Mouse (Mus musculus) E14TG2a.4 (cell line): ENCODE results near the gene Plekhm3.

ENCODE experiments used
- H3K27me3 ChIP-seq: 2 replicates; pipeline ENCODE4 v1.6.1; 2014; ENCODE audit warnings: low read length, control low read depth; ENCODE audit not compliant: insufficient read depth
- H3K36me3 ChIP-seq: 2 replicates; pipeline ENCODE4 v1.6.1; 2014; ENCODE audit warnings: low read length, control low read depth; ENCODE audit not compliant: insufficient read depth
- H3K4me1 ChIP-seq: replicated peaks from 2 replicates; pipeline ENCODE4 v1.6.1; 2014; ENCODE audit warnings: low read depth, low read length, control low read depth
- H3K4me3 ChIP-seq: replicated peaks from 2 replicates; pipeline ENCODE4 v1.5.1; 2014; ENCODE audit warnings: mild to moderate bottlenecking, low read length
- H3K9me3 ChIP-seq: 2 replicates; pipeline ENCODE4 v1.6.1; 2014; ENCODE audit warnings: low read length, control low read depth
- CTCF ChIP-seq: conservative IDR thresholded peaks from 2 replicates; pipeline ENCODE4 v1.5.1; 2014; ENCODE audit warnings: low read length
- NANOG ChIP-seq: IDR thresholded peaks from 2 replicates; pipeline ENCODE4 v1.6.1; 2014; ENCODE audit warnings: borderline replicate concordance, low read length, mixed read lengths
- POU5F1 ChIP-seq: IDR thresholded peaks from 2 replicates; pipeline ENCODE4 v1.6.1; 2014; ENCODE audit warnings: low read length, borderline replicate concordance

Plekhm3 gene

GRCm38 (mm10) chr1:64817709-64818108 lies 138.9 kb downstream of the Plekhm3 start:
- H3K9me3 ChIP-seq = no peaks in the 10 kb centered on the region
- no peak overlapping the region for H3K4me3 ChIP-seq
- no peaks in the 10 kb centered on the region for H3K36me3 ChIP-seq
- H3K4me1 ChIP-seq = no peaks in the 10 kb centered on the region
- TF ChIP-seq CTCF (no peak), NANOG (no peak), POU5F1 (no peak)
- H3K27me3 ChIP-seq = no peaks in the 10 kb centered on the region

- no peak for TF ChIP-seq CTCF
- no peak for TF ChIP-seq NANOG
- no peak for TF ChIP-seq POU5F1
- no peaks in the 10 kb centered on the region for H3K4me1 ChIP-seq
- no peaks in the 10 kb centered on the region for H3K36me3 ChIP-seq
- no peak overlapping the region for H3K4me3 ChIP-seq
- H3K27me3 ChIP-seq = no peaks in the 10 kb centered on the region
- H3K9me3 ChIP-seq = no peaks in the 10 kb centered on the region
Measured at GRCm38 (mm10) chr1:64813182-64813581, 143.4 kb downstream of the Plekhm3 start.

GRCm38 (mm10) chr1:64811956-64812355 lies 144.7 kb downstream of the Plekhm3 start:
- no peaks in the 10 kb centered on the region for H3K4me1 ChIP-seq
- TF ChIP-seq NANOG (no peak), CTCF (no peak), POU5F1 (no peak)
- no peaks in the 10 kb centered on the region for H3K27me3 ChIP-seq
- no peaks in the 10 kb centered on the region for H3K9me3 ChIP-seq
- H3K4me3 ChIP-seq = no peak overlapping the region
- no peaks in the 10 kb centered on the region for H3K36me3 ChIP-seq

GRCm38 (mm10) chr1:64809085-64809484 lies 147.5 kb downstream of the Plekhm3 start:
- H3K36me3 ChIP-seq = no peaks in the 10 kb centered on the region
- no peaks in the 10 kb centered on the region for H3K27me3 ChIP-seq
- no peak overlapping the region for H3K4me3 ChIP-seq
- TF ChIP-seq NANOG = no peak
- TF ChIP-seq CTCF = no peak
- TF ChIP-seq POU5F1 = no peak
- no peaks in the 10 kb centered on the region for H3K9me3 ChIP-seq
- H3K4me1 ChIP-seq = peaks cover 6% of the 10 kb centered on the region

GRCm38 (mm10) chr1:64807766-64808165 lies 148.9 kb downstream of the Plekhm3 start:
- Histone ChIP-seq H3K4me3 (no peak overlapping the region), H3K27me3 (no peaks in the 10 kb centered on the region), H3K9me3 (no peaks in the 10 kb centered on the region), H3K4me1 (peaks cover 19% of the 10 kb centered on the region), H3K36me3 (no peaks in the 10 kb centered on the region)
- TF ChIP-seq CTCF (no peak), POU5F1 (no peak), NANOG (no peak)

GRCm38 (mm10) chr1:64805217-64805616 lies 151.4 kb downstream of the Plekhm3 start:
- TF ChIP-seq CTCF (no peak), POU5F1 (no peak), NANOG (no peak)
- Histone ChIP-seq H3K4me3 (no peak overlapping the region), H3K4me1 (peaks cover 19% of the 10 kb centered on the region), H3K36me3 (no peaks in the 10 kb centered on the region), H3K9me3 (no peaks in the 10 kb centered on the region), H3K27me3 (no peaks in the 10 kb centered on the region)

- H3K27me3 ChIP-seq = no peaks in the 10 kb centered on the region
- TF ChIP-seq NANOG (no peak), CTCF (no peak), POU5F1 (no peak)
- H3K4me3 ChIP-seq = no peak overlapping the region
- no peaks in the 10 kb centered on the region for H3K36me3 ChIP-seq
- peaks cover 19% of the 10 kb centered on the region for H3K4me1 ChIP-seq
- H3K9me3 ChIP-seq = no peaks in the 10 kb centered on the region
Measured at GRCm38 (mm10) chr1:64802631-64803030, 154.0 kb downstream of the Plekhm3 start.

GRCm38 (mm10) chr1:64797621-64798020 lies 159.0 kb downstream of the Plekhm3 start:
- peaks cover 7% of the 10 kb centered on the region for H3K4me1 ChIP-seq
- H3K27me3 ChIP-seq = no peaks in the 10 kb centered on the region
- H3K4me3 ChIP-seq = no peak overlapping the region
- peaks cover 12% of the 10 kb centered on the region for H3K36me3 ChIP-seq
- H3K9me3 ChIP-seq = no peaks in the 10 kb centered on the region
- TF ChIP-seq POU5F1 (no peak), NANOG (no peak), CTCF (no peak)

GRCm38 (mm10) chr1:64796867-64797582 lies 159.6 kb downstream of the Plekhm3 start:
- no peak overlapping the region for H3K4me3 ChIP-seq
- no peaks in the 10 kb centered on the region for H3K9me3 ChIP-seq
- H3K36me3 ChIP-seq = peaks cover 12% of the 10 kb centered on the region
- peaks cover 7% of the 10 kb centered on the region for H3K4me1 ChIP-seq
- H3K27me3 ChIP-seq = no peaks in the 10 kb centered on the region
- TF ChIP-seq CTCF = no peak
- no peak for TF ChIP-seq NANOG
- no peak for TF ChIP-seq POU5F1
